Mouse (Mus musculus) megakaryocyte, embryonic 14.5 days (primary cell): ENCODE measurements at regions not wholly inside any gene's neighbourhood (a gene's known extent, or its start where the extent isn't known, plus 50 kb on each side); places are given as distances from the start of the nearest gene placed in this dataset.

Experiments used
- FLI1 ChIP-seq: IDR thresholded peaks from 2 replicates; pipeline ENCODE4 v1.6.1; 2012; ENCODE audit warnings: low read length, inconsistent platforms, mixed read lengths
- GATA1 ChIP-seq: IDR thresholded peaks from 3 replicates; pipeline ENCODE4 v1.6.1; 2012; ENCODE audit warnings: mixed read lengths, low read length, inconsistent platforms, borderline replicate concordance

- TF ChIP-seq GATA1 (no peak), FLI1 (no peak)
These were observed 113.5 kb upstream of the Arhgap5 start for GRCm38 (mm10) chr12:52390242-52390641.
